Mouse (Mus musculus): ENCODE measurements around the gene Krt15. TPM values are rescaled to one million over a fixed set of nuclear protein-coding genes. Genes with fewer than 3 reads are reported as not detected.

The Krt15 gene
- polyA plus RNA-seq, 1 experiment from 2014 or later: 2.9 TPM

GRCm38 (mm10) chr11:100088378-100089025, 47.2 kb downstream of the Krt15 start:
- H3K9ac ChIP-seq (ENCODE audit: low read depth, low read length): no peak overlapping the region
- no peaks in the 10 kb centered on the region for H3K36me3 ChIP-seq (ENCODE audit: insufficient read depth, low read length)
- ATAC-seq (replicated peaks; ENCODE audit: low FRiP score, low read depth) (no peak), DNase-seq (ENCODE audit: low spot score) (no peak)
- H3K27me3 ChIP-seq (ENCODE audit: insufficient read depth, low read length): no peaks in the 10 kb centered on the region
- WGBS: 55% methylated on average over 7 of the region's 7 CpGs
- H3K9me3 ChIP-seq (replicated peaks; ENCODE audit: low read length): no peaks in the 10 kb centered on the region
- TF ChIP-seq CTCF (IDR thresholded peaks at IDR 0.05; ENCODE audit: low read depth): no peak
- H3K4me3 ChIP-seq (replicated peaks; ENCODE audit: low read depth, low read length): no peak overlapping the region
- no peak overlapping the region for H3K4me2 ChIP-seq (ENCODE audit: low read length)
- no peaks in the 10 kb centered on the region for H3K4me1 ChIP-seq (replicated peaks; ENCODE audit: insufficient read depth, low read length)
- no peak overlapping the region for H3K27ac ChIP-seq

GRCm38 (mm10) chr11:100087861-100088260, 47.9 kb downstream of the Krt15 start, which contains the start of gene Krt32:
TSS of gene Krt32 (minus strand) at chr11:100088226.
- 94% methylated on average over 10 of the region's 10 CpGs for WGBS
- Histone ChIP-seq H3K4me1 (replicated peaks; ENCODE audit: insufficient read depth, low read length) (no peaks in the 10 kb centered on the region), H3K4me2 (ENCODE audit: low read length) (no peak within 1 kb of the TSS), H3K27ac (no peak within 1 kb of the TSS), H3K4me3 (replicated peaks; ENCODE audit: low read depth, low read length) (no peak within 1 kb of the TSS), H3K9ac (ENCODE audit: low read depth, low read length) (no peak within 1 kb of the TSS), H3K36me3 (ENCODE audit: insufficient read depth, low read length) (no peaks in the 10 kb centered on the region), H3K27me3 (ENCODE audit: insufficient read depth, low read length) (no peaks in the 10 kb centered on the region), H3K9me3 (replicated peaks; ENCODE audit: low read length) (no peaks in the 10 kb centered on the region)
- no peak for TF ChIP-seq CTCF (IDR thresholded peaks at IDR 0.05; ENCODE audit: low read depth)
- ATAC-seq (replicated peaks; ENCODE audit: low FRiP score, low read depth) (no peak), DNase-seq (ENCODE audit: low spot score) (no peak)

Other genes with a start within 250 kb of the Krt15 start
- gene Krtap31-1, start 228.0 kb downstream of the Krt15 start, polyA plus RNA-seq (2015; fragmentation: Nextera tagmentation; extraction: Ambion mirVana): not detected in 2 replicates
- gene Gm11565, start 221.2 kb downstream of the Krt15 start, polyA plus RNA-seq (2015; fragmentation: Nextera tagmentation; extraction: Ambion mirVana): not detected in 2 replicates
- gene Krtap31-2, start 199.6 kb downstream of the Krt15 start, polyA plus RNA-seq (2015; fragmentation: Nextera tagmentation; extraction: Ambion mirVana): not detected in 2 replicates
- not detected in 2 replicates for gene Krtap9-5, start 187.5 kb downstream of the Krt15 start, polyA plus RNA-seq (2015; fragmentation: Nextera tagmentation; extraction: Ambion mirVana)
- not detected in 2 replicates for gene Krtap29-1, start 156.9 kb downstream of the Krt15 start, polyA plus RNA-seq (2015; fragmentation: Nextera tagmentation; extraction: Ambion mirVana)
- gene Krtap16-1, start 149.3 kb downstream of the Krt15 start, polyA plus RNA-seq (2015; fragmentation: Nextera tagmentation; extraction: Ambion mirVana): not detected in 2 replicates
- gene Krtap17-1, start 141.9 kb downstream of the Krt15 start, polyA plus RNA-seq (2015; fragmentation: Nextera tagmentation; extraction: Ambion mirVana): not detected in 2 replicates
- gene Krt33a, start 119.7 kb downstream of the Krt15 start, polyA plus RNA-seq (2015; fragmentation: Nextera tagmentation; extraction: Ambion mirVana): not detected in 2 replicates
- gene Krt33b, start 106.1 kb downstream of the Krt15 start, polyA plus RNA-seq (2015; fragmentation: Nextera tagmentation; extraction: Ambion mirVana): not detected in 2 replicates
- not detected in 2 replicates for gene Krt34, start 94.4 kb downstream of the Krt15 start, polyA plus RNA-seq (2015; fragmentation: Nextera tagmentation; extraction: Ambion mirVana)
- gene Krt31, start 85.4 kb downstream of the Krt15 start, polyA plus RNA-seq (2015; fragmentation: Nextera tagmentation; extraction: Ambion mirVana): not detected in 2 replicates
- gene Krt32, start 47.7 kb downstream of the Krt15 start, polyA plus RNA-seq (2015; fragmentation: Nextera tagmentation; extraction: Ambion mirVana): not detected in 2 replicates
- not detected in 2 replicates for gene Krt35, start 39.7 kb downstream of the Krt15 start, polyA plus RNA-seq (2015; fragmentation: Nextera tagmentation; extraction: Ambion mirVana)
- gene Krt36, start 30.3 kb downstream of the Krt15 start, polyA plus RNA-seq (2015; fragmentation: Nextera tagmentation; extraction: Ambion mirVana): 0.78 and 1.2 TPM in 2 replicates
- 0.08 and 0.10 TPM in 2 replicates for gene Krt13, start 14.4 kb downstream of the Krt15 start, polyA plus RNA-seq (2015; fragmentation: Nextera tagmentation; extraction: Ambion mirVana)
- gene Krt19, start 12.7 kb upstream of the Krt15 start, polyA plus RNA-seq (2015; fragmentation: Nextera tagmentation; extraction: Ambion mirVana): 90.5 and 94.0 TPM in 2 replicates
- gene Krt9, start 57.3 kb upstream of the Krt15 start, polyA plus RNA-seq (2015; fragmentation: Nextera tagmentation; extraction: Ambion mirVana): not detected in 2 replicates
- gene Krt14, start 71.6 kb upstream of the Krt15 start, polyA plus RNA-seq (2015; fragmentation: Nextera tagmentation; extraction: Ambion mirVana): 2.7 and 4.3 TPM in 2 replicates
- gene Krt16, start 113.0 kb upstream of the Krt15 start, polyA plus RNA-seq (2015; fragmentation: Nextera tagmentation; extraction: Ambion mirVana): not detected in 2 replicates
- gene Krt17, start 125.1 kb upstream of the Krt15 start, polyA plus RNA-seq (2015; fragmentation: Nextera tagmentation; extraction: Ambion mirVana): 0.12 and 0.17 TPM in 2 replicates
- not detected in 2 replicates for gene Krt42, start 133.9 kb upstream of the Krt15 start, polyA plus RNA-seq (2015; fragmentation: Nextera tagmentation; extraction: Ambion mirVana)
- gene Eif1, start 184.0 kb upstream of the Krt15 start, polyA plus RNA-seq (2015; fragmentation: Nextera tagmentation; extraction: Ambion mirVana): 1,736 and 1,746 TPM in 2 replicates
- gene Gast, start 198.5 kb upstream of the Krt15 start, polyA plus RNA-seq (2015; fragmentation: Nextera tagmentation; extraction: Ambion mirVana): not detected in 2 replicates
- gene Hap1, start 220.2 kb upstream of the Krt15 start, polyA plus RNA-seq (2015; fragmentation: Nextera tagmentation; extraction: Ambion mirVana): 13.8 and 15.7 TPM in 2 replicates